Mouse (Mus musculus): ENCODE data around the gene 4930544D05Rik.

DNA sequence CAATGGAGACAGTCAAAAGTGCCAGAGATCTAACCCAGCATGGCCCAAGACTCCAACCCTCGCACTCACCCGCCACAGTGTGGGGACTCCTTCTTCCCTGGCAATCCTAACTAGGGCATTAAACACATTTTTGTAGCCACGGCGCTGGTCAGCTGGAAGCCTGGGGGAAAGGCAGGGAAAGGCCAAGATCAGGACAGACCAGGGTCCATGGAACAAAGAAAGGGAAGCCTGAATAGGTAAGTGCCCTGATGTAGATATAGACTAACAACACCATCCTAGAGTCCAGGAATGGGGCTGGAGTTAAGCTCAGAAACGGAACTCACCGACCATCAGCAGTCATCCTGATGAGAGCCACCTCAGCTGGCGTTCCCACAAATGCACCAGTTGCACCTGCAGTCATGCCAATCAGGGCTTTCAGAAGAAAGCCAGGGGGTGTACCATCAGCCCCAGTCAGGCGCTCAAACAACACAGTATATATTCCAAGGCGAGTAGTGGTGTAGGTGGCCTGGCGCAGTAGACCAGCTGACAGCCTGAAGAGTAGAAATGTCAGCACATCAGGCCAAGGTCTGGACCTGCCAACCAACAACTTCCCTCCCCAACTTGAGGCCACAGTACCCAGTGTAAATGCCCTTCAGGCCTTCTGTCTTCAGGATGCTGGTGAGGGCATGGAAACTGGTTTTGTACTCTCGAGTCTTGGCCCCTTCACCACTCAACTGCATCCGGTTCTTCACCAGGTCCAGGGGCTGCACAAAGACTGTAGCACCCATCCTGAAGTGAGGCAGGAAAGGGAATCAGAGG lies 30.0 kb downstream of the 4930544D05Rik start:
- TF ChIP-seq MYOD1 (IDR thresholded peaks at IDR 0.05; ENCODE audit: control insufficient read depth, insufficient read length, low read depth) (no peak), CTCF (IDR thresholded peaks at IDR 0.05; ENCODE audit: control insufficient read depth, insufficient read depth, insufficient read length) (no peak), MYOG (IDR thresholded peaks at IDR 0.05; ENCODE audit: control insufficient read depth, extremely low read depth, insufficient read length) (no peak)
